Mouse (Mus musculus) olfactory bulb, adult 2 months (tissue): ENCODE measurements around the gene Slc30a1.

Experiments used
- CTCF ChIP-seq: fragments of 200-500 bp; IDR thresholded peaks from 2 replicates; pipeline ENCODE4 v1.5.1; 2012; ENCODE audit warnings: low read depth, mild to moderate bottlenecking, low read length, moderate library complexity; ENCODE audit not compliant: insufficient read depth
- POLR2A ChIP-seq: fragments of 200-500 bp; IDR thresholded peaks from 2 replicates; pipeline ENCODE4 v1.6.1; 2012; ENCODE audit warnings: mild to moderate bottlenecking, low read depth, low read length, moderate library complexity; ENCODE audit not compliant: insufficient read depth

DNA sequence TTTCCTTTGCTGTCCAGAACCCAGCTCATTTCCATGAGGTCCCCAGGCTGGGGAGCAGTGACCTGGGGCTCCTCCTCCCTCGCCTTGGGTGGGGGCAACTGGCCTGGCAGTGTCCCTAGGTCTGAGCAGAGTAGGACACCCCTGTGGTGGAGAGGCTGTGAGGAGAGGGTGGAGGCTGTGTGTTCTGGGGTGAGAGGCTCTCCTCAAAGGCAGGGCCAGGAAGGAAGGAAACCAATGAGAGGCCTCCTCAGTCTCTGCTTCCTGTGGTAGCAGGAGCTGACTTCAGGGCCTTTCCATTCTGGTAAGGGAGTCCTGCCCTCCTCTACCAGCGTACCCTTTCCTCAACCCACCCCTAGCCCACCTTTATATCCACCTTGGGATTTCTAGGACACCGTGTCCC, 49.7 kb downstream of the Slc30a1 start:
- TF ChIP-seq CTCF = no peak
- TF ChIP-seq POLR2A = no peak
